Mouse (Mus musculus) left cerebral cortex, adult 18-20 months (tissue): ENCODE measurements around the gene Tcea3. TPM values are rescaled to one million over a fixed set of nuclear protein-coding genes. Genes with fewer than 3 reads are reported as not detected.

Experiments used
- DNase-seq, 2 experiments: peaks; one replicate each; pipeline ENCODE4 v3.0.0; 2021 to 2022; ENCODE audit warnings: low spot score in 2 of 2, mixed read lengths in 1 of 2
- total RNA-seq, 2 experiments: library from RNA; stranded (reverse); gene quantifications; 2 replicates each; pipeline ENCODE4 v1.2.3; 2021

Gene Tcea3
- total RNA-seq, 2 experiments from 2014 or later = 0.49 to 0.77 TPM

GRCm38 (mm10) chr4:136270648-136271047, 23.1 kb downstream of the Tcea3 start:
- no peak for DNase-seq

GRCm38 (mm10) chr4:136281097-136281496, 33.6 kb downstream of the Tcea3 start:
- no peak for DNase-seq

GRCm38 (mm10) chr4:136281611-136282010, 34.1 kb downstream of the Tcea3 start:
- peak; percentile 59 to 78 for DNase-seq

GRCm38 (mm10) chr4:136282621-136283480, 35.3 kb downstream of the Tcea3 start:
- no peak for DNase-seq

- DNase-seq = no peak
Observed at GRCm38 (mm10) chr4:136283783-136284182, 36.3 kb downstream of the Tcea3 start.

GRCm38 (mm10) chr4:136284455-136284854, 36.9 kb downstream of the Tcea3 start, which contains the start of gene Zfp46:
TSS of gene Zfp46 (plus strand) at chr4:136284683.
- peak; percentile 84 to 85 for DNase-seq

- DNase-seq = no peak
Observed at GRCm38 (mm10) chr4:136284891-136285290, 37.4 kb downstream of the Tcea3 start.

GRCm38 (mm10) chr4:136285348-136285810, 37.9 kb downstream of the Tcea3 start:
- peak; percentile 91 to 94 for DNase-seq

GRCm38 (mm10) chr4:136285811-136286371, 38.4 kb downstream of the Tcea3 start:
- DNase-seq = peak; percentile 94 to 96

- no peak for DNase-seq
Observed at GRCm38 (mm10) chr4:136289918-136290780, 42.6 kb downstream of the Tcea3 start.

GRCm38 (mm10) chr4:136290781-136291595, 43.5 kb downstream of the Tcea3 start:
- no peak for DNase-seq

GRCm38 (mm10) chr4:136291692-136292091, 44.2 kb downstream of the Tcea3 start:
- no peak for DNase-seq

GRCm38 (mm10) chr4:136295941-136296340, 48.4 kb downstream of the Tcea3 start:
- DNase-seq = no peak

- DNase-seq = no peak
Observed at GRCm38 (mm10) chr4:136302462-136302861, 54.9 kb downstream of the Tcea3 start.

GRCm38 (mm10) chr4:136304181-136304580, 56.7 kb downstream of the Tcea3 start:
- DNase-seq = no peak

GRCm38 (mm10) chr4:136308355-136308754, 60.8 kb downstream of the Tcea3 start:
- no peak for DNase-seq

- DNase-seq = no peak
Observed at GRCm38 (mm10) chr4:136309780-136310179, 62.3 kb downstream of the Tcea3 start.

- peak; percentile 99 to 100 for DNase-seq
Observed at GRCm38 (mm10) chr4:136310229-136311041, 62.9 kb downstream of the Tcea3 start, which contains the start of gene Hnrnpr. TSS of gene Hnrnpr (plus strand) at chr4:136310942.
